Mouse (Mus musculus): Measurements from ENCODE around the gene Cflar.

The Cflar gene

GRCm38 (mm10) chr1:58710711-58711364 is 470 bp upstream of the Cflar start:
- in situ Hi-C loops (cut with MboI; ENCODE audit: low sequenced_read_pairs): no loop called here

- in situ Hi-C loops (cut with MboI; ENCODE audit: low sequenced_read_pairs): no loop called here
Measured at GRCm38 (mm10) chr1:58712076-58713061, 1.1 kb downstream of the Cflar start.

- in situ Hi-C loops (cut with MboI; ENCODE audit: low sequenced_read_pairs): no loop called here
Measured at GRCm38 (mm10) chr1:58713081-58713892, 2.0 kb downstream of the Cflar start.

GRCm38 (mm10) chr1:58713893-58714231 is 2.6 kb downstream of the Cflar start:
- in situ Hi-C loops (cut with MboI; ENCODE audit: low sequenced_read_pairs): no loop called here

GRCm38 (mm10) chr1:58714361-58714760 is 3.1 kb downstream of the Cflar start:
- in situ Hi-C loops (cut with MboI; ENCODE audit: low sequenced_read_pairs): no loop called here

GRCm38 (mm10) chr1:58715536-58715935 is 4.2 kb downstream of the Cflar start:
- in situ Hi-C loops (cut with MboI; ENCODE audit: low sequenced_read_pairs): no loop called here

- in situ Hi-C loops (cut with MboI; ENCODE audit: low sequenced_read_pairs): no loop called here
Measured at GRCm38 (mm10) chr1:58716162-58716882, 5.0 kb downstream of the Cflar start.

GRCm38 (mm10) chr1:58716883-58717220 is 5.5 kb downstream of the Cflar start:
- in situ Hi-C loops (cut with MboI; ENCODE audit: low sequenced_read_pairs): no loop called here

GRCm38 (mm10) chr1:58717589-58718270 is 6.4 kb downstream of the Cflar start:
- in situ Hi-C loops (cut with MboI; ENCODE audit: low sequenced_read_pairs): no loop called here

GRCm38 (mm10) chr1:58719356-58719945 is 8.1 kb downstream of the Cflar start:
- in situ Hi-C loops (cut with MboI; ENCODE audit: low sequenced_read_pairs): no loop called here

GRCm38 (mm10) chr1:58720090-58720489 is 8.8 kb downstream of the Cflar start:
- in situ Hi-C loops (cut with MboI; ENCODE audit: low sequenced_read_pairs): no loop called here

- in situ Hi-C loops (cut with MboI; ENCODE audit: low sequenced_read_pairs): no loop called here
Measured at GRCm38 (mm10) chr1:58720988-58721387, 9.7 kb downstream of the Cflar start.

- in situ Hi-C loops (cut with MboI; ENCODE audit: low sequenced_read_pairs): no loop called here
Measured at GRCm38 (mm10) chr1:58722115-58722938, 11.0 kb downstream of the Cflar start.

- in situ Hi-C loops (cut with MboI; ENCODE audit: low sequenced_read_pairs): no loop called here
Measured at GRCm38 (mm10) chr1:58723062-58723808, 11.9 kb downstream of the Cflar start.

- in situ Hi-C loops (cut with MboI; ENCODE audit: low sequenced_read_pairs): no loop called here
Measured at GRCm38 (mm10) chr1:58723809-58724405, 12.6 kb downstream of the Cflar start.

GRCm38 (mm10) chr1:58724533-58724932 is 13.2 kb downstream of the Cflar start:
- in situ Hi-C loops (cut with MboI; ENCODE audit: low sequenced_read_pairs): no loop called here

- in situ Hi-C loops (cut with MboI; ENCODE audit: low sequenced_read_pairs): no loop called here
Measured at GRCm38 (mm10) chr1:58725095-58725494, 13.8 kb downstream of the Cflar start.

GRCm38 (mm10) chr1:58725767-58726166 is 14.5 kb downstream of the Cflar start:
- in situ Hi-C loops (cut with MboI; ENCODE audit: low sequenced_read_pairs): no loop called here

Measured in CH12F3 (cell line).